Mouse (Mus musculus): ENCODE measurements around the gene Ctrl. TPM values are rescaled to one million over a fixed set of nuclear protein-coding genes. Genes with fewer than 3 reads are reported as not detected.

Gene Ctrl
- total RNA-seq, 2 experiments from 2014 or later, result not detected

DNA sequence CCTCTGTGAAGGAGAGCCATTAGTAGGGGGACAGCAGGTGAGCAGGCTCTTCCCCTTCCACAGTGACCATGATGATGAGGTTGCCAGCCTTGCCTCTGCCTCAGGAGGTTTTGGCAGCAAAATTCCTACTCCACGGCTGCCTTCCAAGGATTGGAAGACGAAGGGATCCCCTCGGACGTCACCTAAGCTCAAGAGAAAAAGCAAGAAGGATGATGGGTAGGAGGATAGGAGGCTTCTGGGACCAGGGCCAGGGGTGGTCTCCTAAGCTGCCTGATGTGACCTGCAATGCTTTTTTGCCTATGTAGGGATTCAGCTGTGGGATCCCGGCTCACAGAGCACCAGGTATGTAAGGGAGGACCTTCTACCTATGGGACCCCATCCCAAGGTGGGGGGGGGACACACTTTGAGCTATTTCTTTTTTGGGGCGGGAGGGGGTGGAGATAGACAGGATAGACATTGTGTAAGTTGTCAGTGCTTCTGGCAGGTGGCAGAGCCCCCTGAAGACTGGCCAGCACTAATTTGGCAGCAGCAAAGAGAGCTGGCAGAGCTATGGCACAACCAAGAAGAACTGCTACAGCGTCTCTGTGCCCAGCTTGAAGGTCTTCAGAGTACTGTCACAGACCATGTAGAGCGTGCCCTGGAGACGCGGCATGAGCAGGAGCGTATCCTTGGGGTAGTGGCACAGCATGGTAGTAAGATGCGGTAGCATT, 43.8 kb downstream of the Ctrl start:
- intact Hi-C loops (cut with DNase I; ENCODE audit: low total_unique reads), result no loop called here
- DNase-seq, result no peak

Small RNA genes lying within 50 kb of the gene (microRNA-seq; reads per million reads assigned to microRNA genes)
- 0 reads per million in 2 experiments for gene Mir7074

Other genes with a start within 250 kb of the Ctrl start
- under 1 TPM; 0.18 to 0.35 TPM for gene Carmil2, start 247.6 kb downstream of the Ctrl start, total RNA-seq (2021)
- 10 to 100 TPM in 1 of 2 experiments, 1 to 10 TPM in 1; 9.2 to 10.3 TPM for gene Acd, start 232.8 kb downstream of the Ctrl start, total RNA-seq (2021)
- gene Pard6a, start 232.7 kb downstream of the Ctrl start, total RNA-seq (2021), result 1 to 10 TPM; 5.2 to 7.0 TPM
- not detected for gene 4933405L10Rik, start 226.2 kb downstream of the Ctrl start, total RNA-seq (2021)
- gene Enkd1, start 225.7 kb downstream of the Ctrl start, total RNA-seq (2021), result 1 to 10 TPM; 1.6 to 1.7 TPM
- 1 to 10 TPM; 7.8 to 7.9 TPM for gene Gfod2, start 175.2 kb downstream of the Ctrl start, total RNA-seq (2021)
- 10 to 100 TPM; 20.1 to 20.2 TPM for gene Ranbp10, start 106.5 kb downstream of the Ctrl start, total RNA-seq (2021)
- gene Tsnaxip1, start 106.1 kb downstream of the Ctrl start, total RNA-seq (2021), result not detected
- gene Cenpt, start 80.6 kb downstream of the Ctrl start, total RNA-seq (2021), result 1 to 10 TPM; 1.9 to 3.9 TPM
- 10 to 100 TPM; 19.6 to 22.7 TPM for gene Thap11, start 78.7 kb downstream of the Ctrl start, total RNA-seq (2021)
- 10 to 100 TPM; 63.8 to 66.0 TPM for gene Nutf2, start 73.3 kb downstream of the Ctrl start, total RNA-seq (2021)
- 10 to 100 TPM; 21.1 to 21.5 TPM for gene Edc4, start 53.0 kb downstream of the Ctrl start, total RNA-seq (2021)
- gene Nrn1l, start 40.3 kb downstream of the Ctrl start, total RNA-seq (2021), result under 1 TPM in 1 of 2 experiments, not detected in 1; 0.69 TPM
- gene Pskh1, start 33.4 kb downstream of the Ctrl start, total RNA-seq (2021), result 10 to 100 TPM; 12.8 to 13.8 TPM
- gene Psmb10, start 4.6 kb upstream of the Ctrl start, total RNA-seq (2021), result 10 to 100 TPM; 19.3 to 20.9 TPM
- gene Lcat, start 9.5 kb upstream of the Ctrl start, total RNA-seq (2021), result under 1 TPM; 0.21 to 0.29 TPM
- 10 to 100 TPM; 12.1 to 19.1 TPM for gene Slc12a4, start 32.2 kb upstream of the Ctrl start, total RNA-seq (2021)
- gene Dpep3, start 45.6 kb upstream of the Ctrl start, total RNA-seq (2021), result not detected
- gene Dus2, start 57.5 kb upstream of the Ctrl start, total RNA-seq (2021), result 10 to 100 TPM in 1 of 2 experiments, 1 to 10 TPM in 1; 9.4 to 10.4 TPM
- gene Dpep2nb, start 72.1 kb upstream of the Ctrl start, total RNA-seq (2021), result not detected
- gene Ddx28, start 78.0 kb upstream of the Ctrl start, total RNA-seq (2021), result 1 to 10 TPM; 9.5 to 9.7 TPM
- 10 to 100 TPM; 18.4 to 22.0 TPM for gene Nfatc3, start 125.0 kb upstream of the Ctrl start, total RNA-seq (2021)
- gene Esrp2, start 203.1 kb upstream of the Ctrl start, total RNA-seq (2021), result not detected
- gene Pla2g15, start 216.5 kb upstream of the Ctrl start, total RNA-seq (2021), result 1 to 10 TPM; 4.5 to 5.0 TPM
- gene Slc7a6, start 235.0 kb upstream of the Ctrl start, total RNA-seq (2021), result 1 to 10 TPM; 6.1 to 7.0 TPM